ENCODE assay signal across 14 mouse cellular contexts in the genomic region with DNA sequence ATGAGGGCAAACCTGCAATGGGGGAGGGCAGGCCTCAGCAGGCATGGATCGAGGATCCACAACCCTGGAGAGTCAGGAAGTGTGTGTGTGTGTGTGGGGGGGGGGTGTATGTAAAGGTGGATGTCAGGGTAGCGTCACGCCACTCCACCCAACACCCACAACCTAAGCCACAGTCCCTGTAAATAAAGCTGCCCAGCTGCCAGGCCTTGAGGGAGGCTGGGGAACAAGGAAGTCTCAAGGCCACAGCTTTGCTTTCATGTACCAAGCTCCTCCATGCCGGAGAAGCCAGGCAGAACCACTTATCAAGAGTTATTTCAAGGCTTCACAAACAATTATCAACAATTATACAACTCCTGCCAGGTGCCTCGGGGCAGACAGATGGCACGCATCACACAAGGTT. TPM values are rescaled to one million over a fixed set of nuclear protein-coding genes. Genes with fewer than 3 reads are reported as not detected.
DNase-seq lines count a peak whose midpoint lies in the region.
"Had no signal": no experiment of that assay in that cellular context is flagged by ENCODE, and none has a peak within 500 bp of the region (broad histone marks: within the 10 kb centered on the region; RNA-seq: fewer than 3 reads in every experiment).

No protein-coding gene starts in this region.

- DNase-seq in cerebellum, adult 18-20 months, result peak; percentile 16 to 21
- DNase-seq in cerebellum, adult 9-11 months, result no peak
- peak; percentile 10 for DNase-seq in left cerebral cortex, postnatal 4 days
- DNase-seq in left cerebral cortex, postnatal 36 days (ENCODE audit: low spot score in 2 of 2), result no peak
- DNase-seq in adrenal gland, postnatal 10 days, result peak; percentile 35
- DNase-seq in adrenal gland, postnatal 36 days, result peak; percentile 24 to 42
- DNase-seq in retina, embryonic 14.5 days (ENCODE audit: low spot score), result no peak
- DNase-seq: heart, postnatal 4 days; kidney, adult 8-10 months; kidney, postnatal 4 days; lung, postnatal 36 days; right cerebral cortex, adult 18-20 months; spleen, adult 18-20 months; thymus, postnatal 14 days had no signal

- intact Hi-C loops in left cerebral cortex, postnatal 4 days (cut with DNase I), result no loop called here
- intact Hi-C loops in left cerebral cortex, postnatal 36 days (cut with DNase I), result no loop called here

RNA-seq across cellular contexts. Expression of a gene that starts 13.4 kb away (rescaled TPM):
- total RNA-seq in left cerebral cortex, postnatal 4 days (2021), result 10 to 100 TPM; 74.4 to 78.6 TPM
- total RNA-seq in left cerebral cortex, postnatal 36 days (2021), result 10 to 100 TPM; 56.3 to 71.0 TPM
- 10 to 100 TPM; 49.0 to 64.5 TPM for total RNA-seq in adrenal gland, postnatal 10 days (2021)
- total RNA-seq in adrenal gland, postnatal 36 days (2021), result 10 to 100 TPM; 56.5 to 63.1 TPM

Comparison
In these comparisons a context has a peak if more than half of its experiments do, and no peak if none do; other contexts are left out.
1. DNase-seq: peak in cerebellum, adult 18-20 months (2 of 2), left cerebral cortex, postnatal 4 days (single experiment), adrenal gland, postnatal 10 days (single experiment) and adrenal gland, postnatal 36 days (2 of 2); none in cerebellum, adult 9-11 months (single experiment), left cerebral cortex, postnatal 36 days (0 of 2) and retina, embryonic 14.5 days (single experiment).